Mouse (Mus musculus) stomach, embryonic 14.5 days (tissue): ENCODE data around the gene Nsun4. TPM values are rescaled to one million over a fixed set of nuclear protein-coding genes. Genes with fewer than 3 reads are reported as not detected.

Experiments
- ATAC-seq: fragments of 200-750 bp; cut with Nextera tagmentation; 2 replicates; pipeline ENCODE4 v1.8.0; 2017; ENCODE audit warnings: low read depth, moderate TSS enrichment; ENCODE audit not compliant: insufficient number of reproducible peaks, insufficient read depth, low FRiP score
- H3K27ac ChIP-seq: fragments of 300-500 bp; sonication (generic); 2 replicates; pipeline ENCODE4 v1.5.1; 2014; ENCODE audit warnings: mild to moderate bottlenecking, low read length, moderate library complexity, mixed read lengths
- H3K27me3 ChIP-seq: fragments of 300-500 bp; sonication (generic); 2 replicates; pipeline ENCODE4 v1.6.1; 2014; ENCODE audit warnings: low read length, control low read depth, mixed read lengths; ENCODE audit not compliant: control insufficient read depth, insufficient read depth
- H3K36me3 ChIP-seq: fragments of 300-500 bp; sonication (generic); 2 replicates; pipeline ENCODE4 v1.6.1; 2014; ENCODE audit warnings: mild to moderate bottlenecking, control low read depth, low read length, moderate library complexity, mixed read lengths; ENCODE audit not compliant: control insufficient read depth, insufficient read depth
- H3K4me1 ChIP-seq: fragments of 300-500 bp; sonication (generic); 2 replicates; pipeline ENCODE4 v1.6.1; 2014; ENCODE audit warnings: low read length, control low read depth, mixed read lengths; ENCODE audit not compliant: control insufficient read depth, insufficient read depth
- H3K4me2 ChIP-seq: fragments of 300-500 bp; sonication (generic); replicated peaks from 2 replicates; pipeline ENCODE4 v1.6.1; 2014; ENCODE audit warnings: low read depth, low read length, control low read depth
- H3K4me3 ChIP-seq: fragments of 300-500 bp; sonication (generic); 2 replicates; pipeline ENCODE4 v1.5.1; 2014; ENCODE audit warnings: low read depth, low read length, control low read depth
- H3K9ac ChIP-seq: fragments of 300-500 bp; sonication (generic); replicated peaks from 2 replicates; pipeline ENCODE4 v1.6.1; 2014; ENCODE audit warnings: low read depth, mild to moderate bottlenecking, control low read depth, low read length, moderate library complexity, mixed read lengths
- H3K9me3 ChIP-seq: fragments of 300-500 bp; sonication (generic); 2 replicates; pipeline ENCODE4 v1.6.1; 2016; ENCODE audit warnings: low read depth, low read length, control low read depth; ENCODE audit not compliant: control insufficient read depth
- WGBS: fragments of 180-500 bp; shearing (Covaris S2); extraction: QIAGEN DNeasy Blood & Tissue Kit; methylation state at CpG from one replicate; pipeline ENCODE4 v1.1.7; 2014; 5-methylcytosine and 5-hydroxymethylcytosine counted together
- polyA plus RNA-seq: library from polyadenylated mRNA; unstranded; fragments of >200 nt; fragmentation: Nextera tagmentation; extraction: Ambion mirVana; gene quantifications from 2 replicates; pipeline ENCODE4 v1.2.1, GENCODE M21; 2014

Nsun4 gene
- polyA plus RNA-seq, 1 experiment from 2014 or later: 22.3 TPM

GRCm38 (mm10) chr4:115984967-115985366, 68.7 kb downstream of the Nsun4 start:
- Histone ChIP-seq H3K9me3 (no peaks in the 10 kb centered on the region), H3K36me3 (no peaks in the 10 kb centered on the region), H3K27ac (no peak overlapping the region), H3K4me1 (no peaks in the 10 kb centered on the region), H3K4me2 (no peak overlapping the region), H3K27me3 (peaks cover 10% of the 10 kb centered on the region), H3K4me3 (no peak overlapping the region), H3K9ac (no peak overlapping the region)
- no peak for ATAC-seq
- WGBS: 36% methylated on average over 8 of the region's 8 CpGs

GRCm38 (mm10) chr4:115984111-115984510, 69.6 kb downstream of the Nsun4 start:
- Histone ChIP-seq H3K9me3 (no peaks in the 10 kb centered on the region), H3K27me3 (peaks cover 18% of the 10 kb centered on the region), H3K4me2 (no peak overlapping the region), H3K4me3 (no peak overlapping the region), H3K27ac (no peak overlapping the region), H3K36me3 (no peaks in the 10 kb centered on the region), H3K4me1 (0 out of 2 replicates have a peak, but pooled peaks cover 6% of the 10 kb centered on the region), H3K9ac (no peak overlapping the region)
- ATAC-seq: 0 out of 2 replicates have a peak, but pooled peaks have one; percentile 8
- WGBS: 2% methylated on average over 13 of the region's 13 CpGs

Other genes with a start within 250 kb of the Nsun4 start
- 12.1 and 12.8 TPM in 2 replicates for gene Mob3c, start 225.8 kb downstream of the Nsun4 start, polyA plus RNA-seq
- gene Mknk1, start 214.7 kb downstream of the Nsun4 start, polyA plus RNA-seq: 23.1 and 30.7 TPM in 2 replicates
- gene Kncn, start 169.5 kb downstream of the Nsun4 start, polyA plus RNA-seq: not detected in 2 replicates
- not detected in 2 replicates for gene 6430628N08Rik, start 163.2 kb downstream of the Nsun4 start, polyA plus RNA-seq
- gene Dmbx1, start 114.0 kb downstream of the Nsun4 start, polyA plus RNA-seq: not detected in 2 replicates
- 8.3 and 8.5 TPM in 2 replicates for gene Faah, start 36.0 kb downstream of the Nsun4 start, polyA plus RNA-seq
- gene Uqcrh, start 21.2 kb upstream of the Nsun4 start, polyA plus RNA-seq: 520 and 565 TPM in 2 replicates
- gene Lrrc41, start 21.4 kb upstream of the Nsun4 start, polyA plus RNA-seq: 70.9 and 73.6 TPM in 2 replicates
- 30.9 and 31.0 TPM in 2 replicates for gene Rad54l, start 69.8 kb upstream of the Nsun4 start, polyA plus RNA-seq
- 56.5 and 61.7 TPM in 2 replicates for gene Pomgnt1, start 70.0 kb upstream of the Nsun4 start, polyA plus RNA-seq
- gene Lurap1, start 97.5 kb upstream of the Nsun4 start, polyA plus RNA-seq: 3.0 and 3.5 TPM in 2 replicates
- 50.2 and 51.7 TPM in 2 replicates for gene Tspan1, start 113.7 kb upstream of the Nsun4 start, polyA plus RNA-seq
- gene 1700042G07Rik, start 119.5 kb upstream of the Nsun4 start, polyA plus RNA-seq: not detected in 2 replicates
- not detected in 2 replicates for gene Gm49337, start 119.5 kb upstream of the Nsun4 start, polyA plus RNA-seq
- gene Pik3r3, start 167.7 kb upstream of the Nsun4 start, polyA plus RNA-seq: 21.6 and 24.6 TPM in 2 replicates